Mouse (Mus musculus) right cerebral cortex, postnatal 10 days (tissue): ENCODE results near the gene AC161166.1.
"Not testable (repeated sequence)": the region's sequence is repeated elsewhere in the genome, so short reads cannot be mapped to it uniquely, and the experiment has no call there.

Experiments
- DNase-seq, 2 experiments: peaks; one replicate each; pipeline ENCODE4 v3.0.0; 2021; ENCODE audit warnings: low spot score in 2 of 2

The AC161166.1 gene

GRCm38 (mm10) chr7:24485481-24485880 lies 26.8 kb downstream of the AC161166.1 start:
- peak in 1 of 2 experiments; percentile 52 for DNase-seq

GRCm38 (mm10) chr7:24483291-24483690 lies 29.0 kb downstream of the AC161166.1 start:
- DNase-seq, result not testable (repeated sequence)

GRCm38 (mm10) chr7:24482208-24483020 lies 29.8 kb downstream of the AC161166.1 start:
- no peak for DNase-seq

- DNase-seq, result peak; percentile 93 to 94
Measured at GRCm38 (mm10) chr7:24481474-24482207, 30.6 kb downstream of the AC161166.1 start, which contains the start of gene Cadm4. Cadm4 (plus strand) TSS chr7:24482023.

GRCm38 (mm10) chr7:24480986-24481473 lies 31.2 kb downstream of the AC161166.1 start:
- no peak for DNase-seq

GRCm38 (mm10) chr7:24480121-24480941 lies 31.9 kb downstream of the AC161166.1 start:
- peak in 1 of 2 experiments; percentile 56 for DNase-seq

GRCm38 (mm10) chr7:24479685-24480084 lies 32.6 kb downstream of the AC161166.1 start:
- no peak for DNase-seq

- no peak for DNase-seq
Measured at GRCm38 (mm10) chr7:24478911-24479310, 33.3 kb downstream of the AC161166.1 start.

GRCm38 (mm10) chr7:24476856-24477255 lies 35.4 kb downstream of the AC161166.1 start:
- DNase-seq, result no peak

- no peak for DNase-seq
Measured at GRCm38 (mm10) chr7:24476338-24476737, 35.9 kb downstream of the AC161166.1 start.

GRCm38 (mm10) chr7:24474811-24475506 lies 37.3 kb downstream of the AC161166.1 start:
- peak in 1 of 2 experiments; percentile 61 for DNase-seq

GRCm38 (mm10) chr7:24473913-24474529 lies 38.2 kb downstream of the AC161166.1 start:
- peak; percentile 76 to 84 for DNase-seq

- DNase-seq, result no peak
Measured at GRCm38 (mm10) chr7:24472937-24473336, 39.3 kb downstream of the AC161166.1 start.

GRCm38 (mm10) chr7:24472442-24472841 lies 39.8 kb downstream of the AC161166.1 start:
- DNase-seq, result no peak

GRCm38 (mm10) chr7:24470356-24470755 lies 41.9 kb downstream of the AC161166.1 start:
- DNase-seq, result no peak

GRCm38 (mm10) chr7:24469126-24469525 lies 43.1 kb downstream of the AC161166.1 start:
- no peak for DNase-seq

GRCm38 (mm10) chr7:24467886-24468285 lies 44.4 kb downstream of the AC161166.1 start:
- no peak for DNase-seq

GRCm38 (mm10) chr7:24466835-24467234 lies 45.4 kb downstream of the AC161166.1 start:
- DNase-seq, result no peak

GRCm38 (mm10) chr7:24462388-24463319 lies 49.6 kb downstream of the AC161166.1 start, which contains the start of gene Plaur:
Plaur (plus strand) TSS chr7:24462484.
- DNase-seq, result no peak
